Mouse (Mus musculus) embryonic fibroblast, embryonic 13.5 days (primary cell): Measurements from ENCODE around the gene Bcl11b. TPM values are rescaled to one million over a fixed set of nuclear protein-coding genes. Genes with fewer than 3 reads are reported as not detected.
A peak's percentile ranks its signal among the peaks of the same experiment; 100 is the strongest.

Experiments
- H3K27ac ChIP-seq: 2 replicates; pipeline ENCODE4 v1.5.1; 2012; ENCODE audit warnings: low read length, control low read depth, inconsistent platforms; ENCODE audit not compliant: insufficient read depth
- H3K4me1 ChIP-seq: 2 replicates; pipeline ENCODE4 v1.6.1; 2011; ENCODE audit warnings: low read length; ENCODE audit not compliant: control insufficient read depth, insufficient read depth
- H3K4me3 ChIP-seq: 2 replicates; pipeline ENCODE4 v1.5.1; 2011; ENCODE audit warnings: mild to moderate bottlenecking, control low read depth, low read length; ENCODE audit not compliant: insufficient read depth
- CTCF ChIP-seq: IDR thresholded peaks from 2 replicates; pipeline ENCODE4 v1.5.1; 2011; ENCODE audit warnings: mild to moderate bottlenecking, control low read depth, low read length, moderate library complexity, borderline replicate concordance; ENCODE audit not compliant: insufficient read depth
- POLR2A ChIP-seq: IDR thresholded peaks from 2 replicates; pipeline ENCODE4 v1.6.1; 2011; ENCODE audit warnings: low read depth, mild to moderate bottlenecking, control low read depth, low read length, moderate library complexity
- polyA plus RNA-seq: library from polyadenylated mRNA; stranded (reverse); fragments of >200 nt; gene quantifications from 2 replicates; pipeline ENCODE4 v1.2.4, GENCODE M21; 2011; ENCODE audit warnings: low read depth; ENCODE audit not compliant: missing spikeins, insufficient read length

The Bcl11b gene
- polyA plus RNA-seq, 1 experiment = 6.5 TPM

DNA sequence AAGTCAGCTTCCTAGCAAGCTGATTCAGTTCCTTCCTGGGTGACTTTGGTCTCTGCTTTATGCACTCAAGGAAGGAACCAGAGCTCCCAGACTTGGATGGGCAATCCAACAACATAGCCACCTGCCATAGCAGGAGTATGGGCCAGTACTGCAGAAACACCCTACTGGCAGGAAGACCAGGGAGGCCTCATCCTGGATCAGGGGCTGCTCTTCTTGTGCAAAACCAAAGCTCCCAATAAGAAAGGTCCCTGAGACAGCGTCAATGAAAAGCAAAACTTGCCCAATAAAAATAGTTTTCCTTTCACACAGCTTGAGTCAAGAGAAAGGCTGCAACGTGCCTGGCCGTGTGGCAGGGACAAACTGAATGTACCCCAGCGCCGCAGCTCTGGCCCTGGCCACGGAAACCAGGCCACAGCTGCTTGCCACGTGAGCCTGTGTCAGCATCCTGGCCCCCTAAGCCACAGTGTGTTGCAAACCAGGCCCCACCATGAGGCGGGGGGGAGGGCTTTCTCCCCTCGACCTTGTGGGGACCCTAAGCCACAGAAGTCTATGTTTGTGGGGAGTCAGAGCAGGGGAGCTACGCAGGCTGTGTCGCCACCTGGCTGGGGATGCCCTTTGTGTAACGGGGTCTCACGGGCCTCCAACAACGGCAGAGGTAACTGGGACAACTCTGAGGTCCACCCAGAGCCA is 38.9 kb downstream of the Bcl11b start:
- Histone ChIP-seq H3K4me1 (peaks cover 10% of the 10 kb centered on the region), H3K27ac (peak overlapping the region; percentile 15; the same call in 1 of the 2 replicates), H3K4me3 (no peak overlapping the region)
- TF ChIP-seq CTCF (no peak), POLR2A (no peak)

DNA sequence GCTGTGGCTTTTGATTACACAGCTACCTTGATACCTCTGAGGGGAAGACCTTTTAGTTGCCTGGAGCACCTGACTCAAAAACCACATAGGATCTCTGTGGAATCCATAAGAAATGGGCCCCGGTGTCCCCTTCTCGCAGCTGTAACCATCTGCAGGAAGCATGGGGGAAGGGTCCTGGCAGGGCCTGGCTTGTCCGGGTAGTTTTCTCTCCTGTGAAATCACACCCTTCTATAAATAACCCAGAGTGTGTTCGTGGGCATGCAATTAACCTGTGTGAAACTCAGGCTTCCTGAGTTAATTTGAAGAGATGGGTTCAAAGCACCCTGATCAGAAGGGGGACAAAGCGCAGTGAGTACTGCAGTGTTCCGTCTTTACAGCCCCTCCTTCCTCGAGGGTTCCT is 40.5 kb downstream of the Bcl11b start:
- no peak for TF ChIP-seq CTCF
- no peak for TF ChIP-seq POLR2A
- no peak overlapping the region for H3K4me3 ChIP-seq
- peaks cover 10% of the 10 kb centered on the region for H3K4me1 ChIP-seq
- H3K27ac ChIP-seq = no peak overlapping the region

DNA sequence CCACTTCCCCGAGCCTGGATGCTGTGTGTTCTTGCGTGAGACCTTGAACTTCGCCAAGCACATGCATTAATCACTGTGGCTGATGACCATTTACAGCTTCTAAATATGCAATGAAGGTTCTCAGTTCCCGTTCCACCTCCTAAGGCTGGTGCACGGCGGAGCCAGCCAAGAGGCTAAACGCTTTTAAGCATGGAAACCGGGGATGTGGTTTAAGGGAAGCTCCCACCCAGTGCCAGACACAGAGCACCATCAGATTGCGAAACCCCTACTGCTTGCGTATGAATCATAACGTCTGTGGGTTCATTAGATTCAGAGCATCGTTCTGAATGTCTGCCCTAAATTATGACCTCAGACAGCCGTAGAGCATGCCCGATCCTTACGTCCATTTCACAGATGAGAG is 41.6 kb downstream of the Bcl11b start:
- peaks cover 10% of the 10 kb centered on the region for H3K4me1 ChIP-seq
- H3K4me3 ChIP-seq = no peak overlapping the region
- peak overlapping the region; percentile 46; the same call in 1 of the 2 replicates for H3K27ac ChIP-seq
- TF ChIP-seq CTCF (no peak), POLR2A (no peak)

DNA sequence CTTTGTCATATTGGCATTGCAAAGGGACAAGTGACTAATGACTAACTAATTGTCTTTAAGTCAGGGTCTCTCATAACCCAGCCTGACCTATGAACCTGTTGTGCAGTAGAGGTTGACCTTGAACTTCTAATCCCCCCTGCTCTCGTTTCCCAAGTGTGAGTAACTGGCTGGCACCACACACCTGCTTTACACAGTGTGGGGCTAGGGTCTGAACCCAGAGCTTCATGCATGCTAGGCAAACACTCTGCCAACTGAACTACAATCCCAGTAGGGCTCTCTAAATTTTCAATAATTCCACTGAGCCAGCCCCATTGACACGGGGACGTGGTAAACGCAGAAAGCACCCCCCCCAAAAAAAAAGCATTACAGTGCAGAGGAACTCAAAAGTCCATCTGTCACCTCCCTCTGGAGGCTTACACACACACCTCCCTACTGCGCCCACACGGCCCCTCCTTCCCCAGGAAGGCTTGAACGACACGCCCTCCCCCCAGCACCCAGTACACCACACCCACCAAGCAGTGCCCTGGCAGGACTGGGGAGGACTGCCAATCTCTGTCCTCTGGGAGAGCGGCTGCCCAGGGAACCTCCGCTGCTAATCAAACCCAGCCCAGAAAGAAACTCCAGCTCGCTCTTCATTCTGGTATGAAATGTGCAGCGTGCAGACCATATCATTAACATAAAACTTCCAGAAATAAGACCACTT is 42.5 kb downstream of the Bcl11b start:
- Histone ChIP-seq H3K4me1 (peaks cover 10% of the 10 kb centered on the region), H3K27ac (peak overlapping the region; percentile 46), H3K4me3 (no peak overlapping the region)
- no peak for TF ChIP-seq POLR2A
- no peak for TF ChIP-seq CTCF

DNA sequence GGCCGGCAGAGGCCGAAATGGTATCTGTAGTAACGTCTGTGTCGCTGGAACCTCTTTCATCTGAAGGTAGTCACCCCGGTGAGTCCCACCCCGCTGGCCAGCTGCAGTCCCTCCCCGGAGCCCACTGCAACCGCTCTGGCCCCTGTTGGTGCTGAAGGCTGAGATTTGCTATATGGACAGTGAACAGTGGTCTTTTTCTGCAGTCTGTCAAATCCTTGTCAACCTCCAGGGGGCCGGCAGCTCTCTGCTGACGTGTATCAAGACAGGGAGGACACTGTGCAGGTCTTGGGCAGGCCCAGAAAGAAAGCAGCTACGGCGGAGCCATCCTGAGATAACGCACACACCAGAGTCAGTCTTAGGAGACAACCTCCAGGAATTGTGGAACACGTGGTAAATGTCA is 43.0 kb downstream of the Bcl11b start:
- H3K4me1 ChIP-seq = peaks cover 10% of the 10 kb centered on the region
- H3K4me3 ChIP-seq = no peak overlapping the region
- no peak for TF ChIP-seq POLR2A
- no peak for TF ChIP-seq CTCF
- H3K27ac ChIP-seq = peak overlapping the region; percentile 46

DNA sequence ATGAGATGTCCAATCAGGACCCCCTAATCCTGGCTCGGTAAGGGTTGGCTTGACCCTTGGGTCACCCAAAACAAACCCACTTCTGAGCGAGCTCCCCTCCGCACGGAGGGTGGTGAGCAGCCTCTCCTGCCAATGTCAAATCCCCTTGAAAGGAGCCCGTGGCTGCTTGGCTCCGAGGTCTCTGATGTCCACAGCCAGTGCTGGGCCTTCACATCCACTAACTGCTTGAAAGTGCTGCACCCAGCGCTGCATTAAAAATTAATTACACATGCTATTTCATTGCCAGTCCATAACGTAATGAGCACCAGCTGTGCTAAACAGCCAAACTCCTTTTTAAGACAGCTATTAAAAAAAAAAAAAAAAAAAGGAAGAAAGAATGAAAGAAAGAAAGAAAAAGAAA is 43.5 kb downstream of the Bcl11b start:
- TF ChIP-seq CTCF = no peak
- no peak for TF ChIP-seq POLR2A
- Histone ChIP-seq H3K4me3 (no peak overlapping the region), H3K4me1 (peaks cover 13% of the 10 kb centered on the region), H3K27ac (no peak overlapping the region)

DNA sequence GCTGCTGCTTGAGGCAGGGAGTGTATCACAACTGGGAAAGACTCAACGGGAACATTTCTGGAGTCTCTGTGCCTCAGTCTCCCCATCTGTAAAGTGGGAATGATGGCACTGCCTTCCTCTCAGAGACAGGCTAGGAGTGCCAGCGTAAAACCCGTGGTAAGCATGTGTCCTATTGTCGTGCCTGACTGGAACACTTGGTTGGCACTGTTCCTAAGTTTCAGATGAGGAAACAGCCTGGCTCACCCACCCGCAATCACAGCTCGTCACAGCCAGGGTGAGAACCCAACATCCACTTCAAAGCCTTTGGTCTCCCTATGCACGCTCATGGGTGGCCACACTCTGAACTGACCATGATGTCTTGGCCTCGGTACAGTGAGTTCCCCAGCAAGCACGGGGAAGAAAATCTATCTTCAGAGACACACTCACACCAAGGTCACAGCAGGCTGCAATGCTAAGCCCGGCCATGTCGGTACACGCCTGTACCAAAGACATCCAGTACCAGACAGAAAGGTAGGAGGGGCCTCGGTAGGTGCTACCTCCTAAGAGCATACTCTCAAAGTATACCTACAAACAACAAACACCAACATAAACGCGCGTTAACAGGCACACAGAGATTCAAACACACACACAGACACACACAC is 50.2 kb downstream of the Bcl11b start:
- TF ChIP-seq POLR2A = no peak
- no peak for TF ChIP-seq CTCF
- Histone ChIP-seq H3K27ac (peak overlapping the region; percentile 80), H3K4me1 (peaks cover 23% of the 10 kb centered on the region), H3K4me3 (no peak overlapping the region)

DNA sequence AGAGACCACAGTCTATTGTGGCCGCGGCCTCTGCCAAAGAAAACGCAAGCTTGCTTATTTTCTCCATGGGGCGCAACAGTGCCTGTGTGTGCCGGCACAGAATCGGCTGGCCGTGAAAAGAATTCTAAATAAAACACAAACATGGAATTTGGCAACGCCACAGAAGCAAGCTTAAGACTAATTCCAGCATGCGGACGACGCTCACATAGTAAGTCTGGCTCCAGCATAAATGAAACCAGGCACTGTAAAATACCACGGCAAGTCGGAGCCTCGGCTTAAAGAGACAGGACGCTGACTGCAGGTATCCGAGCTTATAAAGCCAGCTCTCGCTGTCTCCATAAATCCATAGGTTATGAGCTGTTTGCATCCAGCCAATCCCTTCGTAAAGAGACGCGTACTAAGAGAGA is 51.1 kb downstream of the Bcl11b start:
- Histone ChIP-seq H3K4me3 (no peak overlapping the region), H3K27ac (peak overlapping the region; percentile 80), H3K4me1 (peaks cover 23% of the 10 kb centered on the region)
- TF ChIP-seq CTCF (no peak), POLR2A (no peak)

DNA sequence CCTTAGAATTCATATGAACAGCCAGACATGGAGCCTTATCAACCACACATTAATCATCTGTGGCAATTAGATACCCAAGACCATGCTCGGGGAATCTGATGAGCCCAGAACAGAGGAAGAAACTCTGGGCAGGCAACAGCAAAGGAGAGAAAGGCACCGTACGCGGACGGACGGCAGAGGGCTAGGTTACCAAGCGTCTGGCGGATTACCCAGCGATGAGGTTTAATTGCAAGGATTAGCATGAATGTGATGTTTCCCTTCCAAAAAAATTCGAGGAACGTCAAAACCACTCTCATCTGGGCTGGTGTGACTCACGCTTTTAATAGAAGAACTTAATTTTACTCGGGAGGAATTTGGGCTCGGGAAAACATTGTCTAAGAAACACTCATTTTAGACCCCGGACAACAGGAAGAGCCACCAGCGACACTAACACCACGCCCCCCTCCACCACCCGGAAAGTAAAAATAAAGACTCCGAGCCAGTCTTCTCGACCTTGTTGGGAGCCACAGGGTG is 52.7 kb downstream of the Bcl11b start:
- no peak overlapping the region for H3K4me3 ChIP-seq
- H3K4me1 ChIP-seq = peaks cover 23% of the 10 kb centered on the region
- TF ChIP-seq POLR2A = no peak
- TF ChIP-seq CTCF = no peak
- peak overlapping the region; percentile 83 for H3K27ac ChIP-seq
